Mouse (Mus musculus): ENCODE data around the gene Hck. TPM values are rescaled to one million over a fixed set of nuclear protein-coding genes. Genes with fewer than 3 reads are reported as not detected.

Hck gene
- polyA plus RNA-seq, 1 experiment from 2014 or later = 11.8 TPM

- ATAC-seq (ENCODE audit: insufficient number of reproducible peaks, low FRiP score, low TSS enrichment, low read depth) = no peak
- Histone ChIP-seq H3K27me3 (no peaks in the 10 kb centered on the region), H3K4me3 (replicated peaks) (no peak overlapping the region), H3K9me3 (replicated peaks) (no peaks in the 10 kb centered on the region), H3K4me1 (no peaks in the 10 kb centered on the region), H3K4me2 (replicated peaks) (no peak overlapping the region), H3K9ac (no peak overlapping the region), H3K36me3 (peaks cover 41% of the 10 kb centered on the region), H3K27ac (replicated peaks) (no peak overlapping the region)
- 77% methylated on average over 10 of the region's 10 CpGs for WGBS
Measured at GRCm38 (mm10) chr2:153179126-153179860, 71.0 kb downstream of the Hck start.

DNA sequence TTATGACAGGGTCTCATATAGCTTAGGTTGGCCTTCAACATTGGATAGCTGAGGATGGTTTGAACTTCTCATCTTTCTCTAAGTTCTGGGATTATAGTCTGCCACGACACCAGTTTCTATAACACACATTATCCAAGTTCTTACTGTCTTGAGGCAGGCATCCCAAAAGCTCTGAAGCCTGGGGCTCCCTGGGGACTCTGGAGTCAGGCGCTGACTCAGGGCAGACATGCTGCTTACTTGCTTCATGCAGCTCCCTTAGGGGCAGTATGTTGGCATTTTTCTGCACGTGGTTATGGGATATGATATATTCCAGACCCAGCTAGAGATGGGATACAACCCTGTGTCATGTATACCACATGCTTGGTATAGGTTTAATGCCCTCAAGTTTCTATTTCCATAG, 71.7 kb downstream of the Hck start:
- Histone ChIP-seq H3K4me3 (replicated peaks) (no peak overlapping the region), H3K27me3 (no peaks in the 10 kb centered on the region), H3K4me1 (no peaks in the 10 kb centered on the region), H3K4me2 (replicated peaks) (no peak overlapping the region), H3K27ac (replicated peaks) (no peak overlapping the region), H3K36me3 (peaks cover 43% of the 10 kb centered on the region), H3K9ac (no peak overlapping the region), H3K9me3 (replicated peaks) (no peaks in the 10 kb centered on the region)
- WGBS = 59% methylated on average over 3 of the region's 3 CpGs
- ATAC-seq (ENCODE audit: insufficient number of reproducible peaks, low FRiP score, low TSS enrichment, low read depth) = no peak

DNA sequence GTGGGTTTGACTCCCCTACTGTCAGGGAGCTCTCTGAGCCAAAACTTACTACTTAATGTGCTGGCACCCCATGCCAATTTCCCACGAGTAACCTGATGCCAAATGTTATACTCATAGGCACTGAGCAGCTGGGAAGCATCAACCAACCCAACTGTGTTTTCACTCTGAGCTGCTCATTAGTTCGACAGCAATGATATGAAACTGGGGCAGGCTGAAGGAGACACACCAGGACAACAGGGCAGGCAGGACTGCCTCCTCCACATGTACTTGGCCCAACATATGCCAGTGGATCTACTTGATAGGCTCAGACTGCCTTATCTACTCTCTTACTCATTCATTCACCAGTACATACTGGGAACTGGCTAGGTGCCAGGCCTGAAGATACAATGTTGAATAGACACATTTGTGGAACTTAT, 77.9 kb downstream of the Hck start:
- WGBS = 46% methylated on average over 2 of the region's 2 CpGs

GRCm38 (mm10) chr2:153187848-153188247, 79.6 kb downstream of the Hck start:
- Histone ChIP-seq H3K9me3 (replicated peaks) (no peaks in the 10 kb centered on the region), H3K27ac (replicated peaks) (no peak overlapping the region), H3K36me3 (peaks cover 92% of the 10 kb centered on the region), H3K4me1 (no peaks in the 10 kb centered on the region), H3K4me2 (replicated peaks) (no peak overlapping the region), H3K9ac (no peak overlapping the region), H3K27me3 (no peaks in the 10 kb centered on the region), H3K4me3 (replicated peaks) (no peak overlapping the region)
- whole genome bisulfite sequencing = 85% methylated on average over 2 of the region's 2 CpGs
- ATAC-seq (ENCODE audit: insufficient number of reproducible peaks, low FRiP score, low TSS enrichment, low read depth) = no peak

More for the DNA sequence above, 77.9 kb downstream of the Hck start:
- Histone ChIP-seq H3K9me3 (replicated peaks) (no peaks in the 10 kb centered on the region), H3K36me3 (peaks cover 91% of the 10 kb centered on the region), H3K4me3 (replicated peaks) (no peak overlapping the region), H3K4me1 (no peaks in the 10 kb centered on the region), H3K27me3 (no peaks in the 10 kb centered on the region), H3K27ac (replicated peaks) (no peak overlapping the region), H3K9ac (no peak overlapping the region), H3K4me2 (replicated peaks) (no peak overlapping the region)
- ATAC-seq (ENCODE audit: insufficient number of reproducible peaks, low FRiP score, low TSS enrichment, low read depth) = no peak

GRCm38 (mm10) chr2:153191242-153191641, 83.0 kb downstream of the Hck start:
- peaks cover 91% of the 10 kb centered on the region for H3K36me3 ChIP-seq
- ATAC-seq (ENCODE audit: insufficient number of reproducible peaks, low FRiP score, low TSS enrichment, low read depth) = no peak

GRCm38 (mm10) chr2:153194255-153194654, 86.0 kb downstream of the Hck start:
- Histone ChIP-seq H3K9ac (no peak overlapping the region), H3K4me1 (no peaks in the 10 kb centered on the region), H3K27ac (replicated peaks) (no peak overlapping the region), H3K4me3 (replicated peaks) (no peak overlapping the region), H3K36me3 (peaks cover 80% of the 10 kb centered on the region), H3K27me3 (no peaks in the 10 kb centered on the region), H3K4me2 (replicated peaks) (no peak overlapping the region), H3K9me3 (replicated peaks) (no peaks in the 10 kb centered on the region)
- no peak for ATAC-seq (ENCODE audit: insufficient number of reproducible peaks, low FRiP score, low TSS enrichment, low read depth)
- WGBS = 95% methylated on average over 3 of the region's 3 CpGs

More at GRCm38 (mm10) chr2:153191242-153191641, 83.0 kb downstream of the Hck start:
- WGBS = 82% methylated on average over 2 of the region's 2 CpGs
- H3K9ac ChIP-seq = no peak overlapping the region
- H3K27me3 ChIP-seq = no peaks in the 10 kb centered on the region
- no peak overlapping the region for H3K27ac ChIP-seq (replicated peaks)
- H3K9me3 ChIP-seq (replicated peaks) = no peaks in the 10 kb centered on the region
- no peaks in the 10 kb centered on the region for H3K4me1 ChIP-seq
- H3K4me3 ChIP-seq (replicated peaks) = no peak overlapping the region
- H3K4me2 ChIP-seq (replicated peaks) = no peak overlapping the region

DNA sequence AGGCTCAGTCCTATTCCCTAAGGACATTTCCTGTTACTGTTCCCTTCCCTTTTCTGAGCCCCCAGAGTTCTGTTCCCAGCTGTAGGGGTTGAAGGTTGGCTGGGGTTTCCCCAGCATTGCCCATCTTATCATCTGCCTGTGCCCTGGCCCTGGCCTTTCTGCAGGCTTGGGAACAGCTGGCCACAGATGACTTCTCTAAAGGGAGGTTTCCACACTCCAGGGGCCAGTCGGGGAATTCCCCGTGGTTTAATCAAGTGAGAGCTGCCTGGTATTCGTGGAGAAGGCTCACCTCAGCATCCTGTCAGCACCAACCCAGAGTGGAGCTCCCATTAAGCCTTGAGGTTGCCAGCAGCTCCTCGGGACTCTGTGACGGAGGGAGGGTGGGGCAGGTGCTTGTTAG, 90.2 kb downstream of the Hck start:
- Histone ChIP-seq H3K27ac (replicated peaks) (no peak overlapping the region), H3K4me1 (no peaks in the 10 kb centered on the region), H3K4me3 (replicated peaks) (no peak overlapping the region), H3K9me3 (replicated peaks) (no peaks in the 10 kb centered on the region), H3K4me2 (replicated peaks) (no peak overlapping the region), H3K9ac (no peak overlapping the region), H3K36me3 (peaks cover 72% of the 10 kb centered on the region), H3K27me3 (no peaks in the 10 kb centered on the region)
- 76% methylated on average over 5 of the region's 5 CpGs for WGBS
- 0 out of 2 replicates have a peak, but pooled peaks have one; percentile 13 for ATAC-seq (ENCODE audit: insufficient number of reproducible peaks, low FRiP score, low TSS enrichment, low read depth)

GRCm38 (mm10) chr2:153199114-153199513, 90.8 kb downstream of the Hck start:
- Histone ChIP-seq H3K9me3 (replicated peaks) (no peaks in the 10 kb centered on the region), H3K36me3 (peaks cover 74% of the 10 kb centered on the region), H3K9ac (no peak overlapping the region), H3K27me3 (no peaks in the 10 kb centered on the region), H3K4me1 (no peaks in the 10 kb centered on the region), H3K4me2 (replicated peaks) (no peak overlapping the region), H3K4me3 (replicated peaks) (no peak overlapping the region), H3K27ac (replicated peaks) (no peak overlapping the region)
- no peak for ATAC-seq (ENCODE audit: insufficient number of reproducible peaks, low FRiP score, low TSS enrichment, low read depth)
- 85% methylated on average over 2 of the region's 2 CpGs for WGBS

Other genes with a start within 250 kb of the Hck start
- 0.73 and 0.92 TPM in 2 replicates for gene Mylk2, start 197.1 kb upstream of the Hck start, polyA plus RNA-seq (2015; fragmentation: Nextera tagmentation; extraction: Ambion mirVana)
- gene Foxs1, start 175.3 kb upstream of the Hck start, polyA plus RNA-seq (2015; fragmentation: Nextera tagmentation; extraction: Ambion mirVana) = 3.4 TPM in 2 replicates
- 0.29 and 0.53 TPM in 2 replicates for gene Dusp15, start 156.8 kb upstream of the Hck start, polyA plus RNA-seq (2015; fragmentation: Nextera tagmentation; extraction: Ambion mirVana)
- 1.2 and 4.3 TPM in 2 replicates for gene Ttll9, start 146.0 kb upstream of the Hck start, polyA plus RNA-seq (2015; fragmentation: Nextera tagmentation; extraction: Ambion mirVana)
- 144 and 151 TPM in 2 replicates for gene Pdrg1, start 93.0 kb upstream of the Hck start, polyA plus RNA-seq (2015; fragmentation: Nextera tagmentation; extraction: Ambion mirVana)
- not detected in 2 replicates for gene Xkr7, start 76.6 kb upstream of the Hck start, polyA plus RNA-seq (2015; fragmentation: Nextera tagmentation; extraction: Ambion mirVana)
- 2.4 and 3.0 TPM in 2 replicates for gene Ccm2l, start 42.5 kb upstream of the Hck start, polyA plus RNA-seq (2015; fragmentation: Nextera tagmentation; extraction: Ambion mirVana)
- 83.9 and 99.6 TPM in 2 replicates for gene Tm9sf4, start 52.8 kb downstream of the Hck start, polyA plus RNA-seq (2015; fragmentation: Nextera tagmentation; extraction: Ambion mirVana)
- gene Tspyl3, start 117.0 kb downstream of the Hck start, polyA plus RNA-seq (2015; fragmentation: Nextera tagmentation; extraction: Ambion mirVana) = 16.0 and 16.5 TPM in 2 replicates
- gene Plagl2, start 133.0 kb downstream of the Hck start, polyA plus RNA-seq (2015; fragmentation: Nextera tagmentation; extraction: Ambion mirVana) = 16.0 and 18.8 TPM in 2 replicates
- gene Pofut1, start 133.1 kb downstream of the Hck start, polyA plus RNA-seq (2015; fragmentation: Nextera tagmentation; extraction: Ambion mirVana) = 8.0 and 8.1 TPM in 2 replicates
- 7.5 and 9.0 TPM in 2 replicates for gene Kif3b, start 182.9 kb downstream of the Hck start, polyA plus RNA-seq (2015; fragmentation: Nextera tagmentation; extraction: Ambion mirVana)
- 12.3 and 13.4 TPM in 2 replicates for gene Asxl1, start 237.4 kb downstream of the Hck start, polyA plus RNA-seq (2015; fragmentation: Nextera tagmentation; extraction: Ambion mirVana)